Mouse (Mus musculus) liver, postnatal 0 days (tissue): ENCODE measurements at regions not wholly inside any gene's neighbourhood (a gene's known extent, or its start where the extent isn't known, plus 50 kb on each side); places are given as distances from the start of the nearest gene placed in this dataset.

ENCODE experiments used
- ATAC-seq: fragments of 200-750 bp; cut with Nextera tagmentation; 2 replicates; pipeline ENCODE4 v1.8.0; 2017; ENCODE audit warnings: mild to moderate bottlenecking, moderate library complexity
- DNase-seq: peaks from one replicate; pipeline ENCODE4 v3.0.0-alpha.2; 2016
- H3K27ac ChIP-seq: fragments of 300-500 bp; sonication (generic); 2 replicates; pipeline ENCODE4 v1.5.1; 2014; ENCODE audit warnings: antibody characterized with exemption, moderate library complexity, mild to moderate bottlenecking, low read depth
- H3K27me3 ChIP-seq: fragments of 300-500 bp; sonication (generic); 2 replicates; pipeline ENCODE4 v1.6.1; 2014; ENCODE audit warnings: low read length, control low read depth, mixed read lengths; ENCODE audit not compliant: insufficient read depth
- H3K36me3 ChIP-seq: fragments of 300-500 bp; sonication (generic); replicated peaks from 2 replicates; pipeline ENCODE4 v1.6.1; 2014; ENCODE audit warnings: mild to moderate bottlenecking, control low read depth, low read length, moderate library complexity, mixed read lengths; ENCODE audit not compliant: insufficient read depth
- H3K4me1 ChIP-seq: fragments of 300-500 bp; sonication (generic); 2 replicates; pipeline ENCODE4 v1.6.1; 2014; ENCODE audit warnings: antibody characterized with exemption, mild to moderate bottlenecking, control low read depth; ENCODE audit not compliant: insufficient read depth
- H3K4me2 ChIP-seq: fragments of 300-500 bp; sonication (generic); 2 replicates; pipeline ENCODE4 v1.6.1; 2014; ENCODE audit warnings: low read depth, mild to moderate bottlenecking, low read length, moderate library complexity, mixed read lengths
- H3K4me3 ChIP-seq: fragments of 300-500 bp; sonication (generic); 2 replicates; pipeline ENCODE4 v1.5.1; 2014; ENCODE audit warnings: low read depth, low read length
- H3K9ac ChIP-seq: fragments of 300-500 bp; sonication (generic); replicated peaks from 2 replicates; pipeline ENCODE4 v1.6.1; 2014; ENCODE audit warnings: mild to moderate bottlenecking, moderate library complexity
- H3K9me3 ChIP-seq: fragments of 300-500 bp; sonication (generic); 2 replicates; pipeline ENCODE4 v1.6.1; 2016; ENCODE audit warnings: mild to moderate bottlenecking, control low read depth, low read length, mixed read lengths
- CTCF ChIP-seq: sonication (generic); IDR thresholded peaks from 2 replicates; pipeline ENCODE4 v1.5.1; 2016; ENCODE audit warnings: antibody characterized with exemption, low read depth
- EP300 ChIP-seq: IDR thresholded peaks from 2 replicates; pipeline ENCODE4 v1.6.1; 2016; ENCODE audit warnings: antibody characterized with exemption, low read depth, mild to moderate bottlenecking
- WGBS: fragments of 180-500 bp; shearing (Covaris S2); extraction: QIAGEN DNeasy Blood & Tissue Kit; methylation state at CpG from one replicate; pipeline ENCODE4 v1.1.7; 2014; ENCODE audit not compliant: insufficient replicate concordance; 5-methylcytosine and 5-hydroxymethylcytosine counted together

DNA sequence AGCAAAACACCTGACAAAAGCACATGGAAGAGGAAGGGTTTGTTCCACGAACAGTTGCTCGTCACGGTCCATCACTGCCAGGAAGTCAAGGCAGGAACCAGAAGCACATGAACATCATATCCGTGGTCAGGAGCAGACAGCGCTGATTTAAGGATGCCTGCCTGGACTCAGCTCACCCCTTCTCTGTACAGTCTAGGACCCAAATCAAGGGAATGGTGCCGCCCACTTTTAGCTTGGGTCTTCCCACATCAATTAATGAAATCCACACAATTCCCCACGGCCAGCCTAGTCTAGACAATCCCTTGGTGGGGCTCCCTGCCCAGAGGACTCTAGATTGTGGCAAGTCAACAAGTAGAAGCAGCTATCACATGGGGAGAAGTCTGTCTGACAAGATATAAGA, 137.8 kb downstream of the Usp31 start:
- Histone ChIP-seq H3K9me3 (no peaks in the 10 kb centered on the region), H3K4me1 (no peaks in the 10 kb centered on the region), H3K27me3 (no peaks in the 10 kb centered on the region), H3K4me3 (no peak overlapping the region), H3K9ac (no peak overlapping the region), H3K36me3 (no peaks in the 10 kb centered on the region), H3K4me2 (no peak overlapping the region), H3K27ac (no peak overlapping the region)
- TF ChIP-seq CTCF = no peak
- TF ChIP-seq EP300 = no peak
- ATAC-seq (no peak), DNase-seq (no peak)
- 61% methylated on average over 7 of the region's 7 CpGs for WGBS

DNA sequence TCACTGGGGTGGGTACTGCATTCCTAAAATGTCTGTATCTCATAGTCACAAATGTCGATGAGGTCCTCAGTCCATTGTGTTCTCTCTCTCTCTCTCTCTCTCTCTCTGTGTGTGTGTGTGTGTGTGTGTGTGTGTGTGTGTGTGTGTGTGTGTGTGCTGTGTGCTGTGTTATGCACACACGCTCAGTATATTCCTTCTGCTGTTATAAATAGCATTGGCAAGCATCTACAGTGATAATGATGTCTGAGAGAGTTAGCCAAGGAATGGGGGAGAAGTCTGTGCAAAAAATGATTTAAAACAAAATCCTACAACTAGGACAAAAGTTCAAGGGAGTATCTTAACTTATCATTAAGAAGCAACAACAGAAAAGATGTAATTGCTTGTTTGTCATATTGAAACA, 139.0 kb downstream of the Usp31 start:
- Histone ChIP-seq H3K27me3 (no peaks in the 10 kb centered on the region), H3K4me3 (no peak overlapping the region), H3K4me1 (no peaks in the 10 kb centered on the region), H3K27ac (no peak overlapping the region), H3K36me3 (no peaks in the 10 kb centered on the region), H3K9ac (no peak overlapping the region), H3K9me3 (no peaks in the 10 kb centered on the region), H3K4me2 (no peak overlapping the region)
- DNase-seq (no peak), ATAC-seq (no peak)
- no peak for TF ChIP-seq EP300
- WGBS = 62% methylated on average over 2 of the region's 2 CpGs

DNA sequence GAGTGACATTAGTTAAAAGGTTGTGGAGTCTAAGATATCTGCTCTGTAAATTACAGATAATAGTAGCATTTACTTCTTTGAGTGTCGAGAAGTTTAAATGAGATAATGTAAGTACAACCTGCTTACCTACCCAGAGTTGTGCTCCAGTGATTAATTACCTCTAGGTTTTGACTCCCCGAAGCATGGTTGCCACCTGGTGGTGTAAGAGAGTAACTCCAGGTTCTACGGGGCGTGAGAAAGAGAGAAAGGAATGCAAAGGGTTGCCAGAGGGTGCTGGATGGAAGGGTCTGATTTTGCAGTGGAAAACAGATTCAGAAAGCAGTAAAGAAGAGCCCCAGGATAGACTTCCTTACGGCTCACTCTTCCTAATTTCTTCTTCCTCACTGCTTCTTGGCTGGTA, 143.5 kb downstream of the Usp31 start:
- Histone ChIP-seq H3K27ac (no peak overlapping the region), H3K36me3 (no peaks in the 10 kb centered on the region), H3K4me1 (no peaks in the 10 kb centered on the region), H3K4me3 (no peak overlapping the region), H3K27me3 (no peaks in the 10 kb centered on the region), H3K9me3 (no peaks in the 10 kb centered on the region), H3K4me2 (no peak overlapping the region), H3K9ac (no peak overlapping the region)
- TF ChIP-seq CTCF = peak; percentile 73
- no peak for TF ChIP-seq EP300
- 24% methylated on average over 5 of the region's 5 CpGs for WGBS
- DNase-seq (peak; percentile 17), ATAC-seq (no peak)

DNA sequence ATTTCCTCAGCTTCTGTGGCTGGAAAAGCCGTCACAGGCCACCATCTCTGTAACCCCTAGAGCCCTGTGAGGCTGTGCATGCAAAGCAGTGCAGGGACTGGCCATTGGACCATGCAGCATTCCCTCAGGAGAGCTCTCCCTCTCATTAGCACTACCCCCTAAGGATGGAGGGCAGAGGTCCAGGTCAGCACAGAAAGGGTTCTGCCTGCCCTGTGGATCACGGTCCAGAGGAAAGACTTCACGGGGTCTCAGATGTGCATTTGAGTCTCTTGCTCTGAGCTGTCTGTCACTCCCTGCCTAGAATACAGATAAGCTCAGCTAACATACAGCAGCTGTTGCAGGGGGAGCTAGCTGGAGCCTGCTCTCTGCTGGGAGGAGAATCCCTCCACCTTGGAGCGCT, 151.6 kb downstream of the Usp31 start:
- Histone ChIP-seq H3K4me1 (no peaks in the 10 kb centered on the region), H3K27me3 (no peaks in the 10 kb centered on the region), H3K9me3 (no peaks in the 10 kb centered on the region), H3K27ac (no peak overlapping the region), H3K4me2 (no peak overlapping the region), H3K36me3 (no peaks in the 10 kb centered on the region), H3K9ac (no peak overlapping the region), H3K4me3 (no peak overlapping the region)
- WGBS = 46% methylated on average over 4 of the region's 4 CpGs
- DNase-seq = no peak
- no peak for TF ChIP-seq CTCF
- TF ChIP-seq EP300 = no peak
- no peak for ATAC-seq
